Mouse (Mus musculus) liver, adult 2 months (tissue): ENCODE results near the gene Klk1b5. TPM values are rescaled to one million over a fixed set of nuclear protein-coding genes. Genes with fewer than 3 reads are reported as not detected.
A peak's percentile ranks its signal among the peaks of the same experiment; 100 is the strongest.
"Not testable (repeated sequence)": the region's sequence is repeated elsewhere in the genome, so short reads cannot be mapped to it uniquely, and the experiment has no call there.

Source experiments
- DNase-seq: peaks from one replicate; pipeline ENCODE4 v3.0.0-alpha.2; 2011; ENCODE audit warnings: low read depth, low spot score; ENCODE audit errors: extremely low read depth
- H3K27ac ChIP-seq: fragments of 200-500 bp; replicated peaks from 2 replicates; pipeline ENCODE4 v1.5.1; 2012; ENCODE audit warnings: low read depth, mild to moderate bottlenecking, control low read depth, inconsistent platforms, low read length; ENCODE audit not compliant: insufficient read depth
- H3K27me3 ChIP-seq: fragments of 200-500 bp; 2 replicates; pipeline ENCODE4 v1.6.1; 2012; ENCODE audit warnings: mild to moderate bottlenecking, moderate library complexity, low read length, inconsistent platforms; ENCODE audit not compliant: control insufficient read depth, insufficient read depth
- H3K36me3 ChIP-seq: fragments of 200-500 bp; 2 replicates; pipeline ENCODE4 v1.6.1; 2012; ENCODE audit warnings: low read length, inconsistent platforms; ENCODE audit not compliant: control insufficient read depth, insufficient read depth
- H3K4me1 ChIP-seq: fragments of 200-500 bp; 2 replicates; pipeline ENCODE4 v1.6.1; 2011; ENCODE audit warnings: low read length; ENCODE audit not compliant: control insufficient read depth, insufficient read depth
- H3K4me3 ChIP-seq: fragments of 200-500 bp; 2 replicates; pipeline ENCODE4 v1.5.1; 2011; ENCODE audit warnings: low read depth, mild to moderate bottlenecking, control low read depth, low read length, moderate library complexity; ENCODE audit not compliant: insufficient read depth
- H3K79me2 ChIP-seq: fragments of 200-500 bp; 2 replicates; pipeline ENCODE4 v1.6.1; 2012; ENCODE audit warnings: inconsistent platforms, mild to moderate bottlenecking, low read length, moderate library complexity; ENCODE audit not compliant: control insufficient read depth, insufficient read depth
- H3K9ac ChIP-seq: fragments of 200-500 bp; 2 replicates; pipeline ENCODE4 v1.6.1; 2012; ENCODE audit warnings: low read depth, mild to moderate bottlenecking, control low read depth, inconsistent platforms, low read length
- CTCF ChIP-seq: fragments of 200-500 bp; IDR thresholded peaks from 2 replicates; pipeline ENCODE4 v1.5.1; 2011; ENCODE audit warnings: low read depth, low read length, control low read depth
- POLR2A ChIP-seq: fragments of 200-500 bp; IDR thresholded peaks from 2 replicates; pipeline ENCODE4 v1.6.1; 2011; ENCODE audit warnings: low read length, control low read depth; ENCODE audit not compliant: insufficient read depth; ENCODE audit errors: extremely low read depth
- WGBS: fragments of 180-500 bp; shearing (Covaris S2); methylation state at CpG from one replicate; pipeline ENCODE4 v1.1.7; 2018; 5-methylcytosine and 5-hydroxymethylcytosine counted together
- polyA plus RNA-seq: library from polyadenylated mRNA; depleted of rRNA; stranded (reverse); fragments of >200 nt; gene quantifications from 2 replicates; pipeline ENCODE4 v1.2.3, GENCODE M21; 2012
- total RNA-seq: library from RNA; depleted of rRNA; stranded (reverse); fragments of >200 nt; gene quantifications from 2 replicates; pipeline ENCODE4 v1.2.3, GENCODE M21; 2014

Gene Klk1b5
- total and polyA plus RNA-seq, 2 experiments: 0.28 TPM; not detected in 1

- no peak overlapping the region for H3K9ac ChIP-seq
- H3K4me3 ChIP-seq: no peak overlapping the region
- DNase-seq: peak; percentile 73
- peaks cover 15% of the 10 kb centered on the region for H3K4me1 ChIP-seq
- no peaks in the 10 kb centered on the region for H3K79me2 ChIP-seq
- H3K36me3 ChIP-seq: no peaks in the 10 kb centered on the region
- 18% methylated on average over 3 of the region's 3 CpGs for WGBS
- H3K27ac ChIP-seq: peak overlapping the region; percentile 55
- TF ChIP-seq CTCF (no peak), POLR2A (no peak)
- H3K27me3 ChIP-seq: no peaks in the 10 kb centered on the region
Observed at GRCm38 (mm10) chr7:44208307-44208706, 7.4 kb upstream of the Klk1b5 start.

GRCm38 (mm10) chr7:44221601-44222000 is 5.9 kb downstream of the Klk1b5 start:
- not testable (repeated sequence) for H3K27me3 ChIP-seq, H3K9ac ChIP-seq, H3K79me2 ChIP-seq, H3K36me3 ChIP-seq, H3K4me1 ChIP-seq, H3K27ac ChIP-seq, DNase-seq, H3K4me3 ChIP-seq
- WGBS: 84% methylated on average over 9 of the region's 10 CpGs

DNA sequence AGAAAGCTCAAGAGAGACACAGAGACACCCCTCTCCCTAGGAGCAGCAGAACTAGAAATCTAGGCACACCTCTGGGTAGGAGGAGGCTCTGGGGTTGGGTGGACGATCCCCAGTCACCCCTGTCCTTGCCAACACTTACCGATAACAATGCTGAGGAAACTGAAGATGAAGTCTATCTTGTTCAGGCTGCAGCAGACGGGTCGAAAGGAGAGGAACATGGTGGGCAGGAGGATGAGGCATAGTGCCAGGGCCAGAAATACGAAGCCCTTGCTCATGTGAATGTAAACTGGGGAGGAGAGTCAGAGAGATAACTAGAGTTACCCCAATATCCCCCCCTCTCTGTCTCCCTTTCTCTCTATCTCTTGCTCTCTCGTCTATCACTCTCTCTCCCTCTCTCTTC is 6.6 kb downstream of the Klk1b5 start:
- H3K4me3 ChIP-seq, H3K79me2 ChIP-seq, H3K27me3 ChIP-seq, DNase-seq, H3K4me1 ChIP-seq, H3K27ac ChIP-seq, H3K9ac ChIP-seq, H3K36me3 ChIP-seq: not testable (repeated sequence)
- WGBS: 75% methylated on average over 6 of the region's 6 CpGs

DNA sequence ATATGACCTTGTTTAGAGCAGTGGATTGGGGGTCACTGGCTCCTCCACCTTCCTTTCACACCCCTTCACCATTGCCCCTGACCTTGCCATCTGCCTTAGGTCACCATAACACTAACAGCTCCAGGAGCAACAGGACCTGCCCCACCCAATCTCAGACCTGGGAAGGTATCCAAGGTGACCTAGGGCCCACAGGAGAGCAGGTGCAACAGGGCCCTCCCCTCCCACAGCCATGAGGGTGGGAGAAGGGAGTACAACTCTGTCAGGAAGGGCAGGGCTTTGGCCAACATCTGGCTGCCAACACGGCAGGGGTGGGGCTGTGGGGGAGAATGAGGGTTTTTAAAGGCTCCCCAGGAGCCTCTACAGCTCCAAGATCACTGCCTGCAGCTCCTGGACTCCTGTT is 9.3 kb downstream of the Klk1b5 start, which contains the start of gene Klk1:
Gene Klk1, plus strand, starts transcription at position 285 of the 400 bp plus-strand sequence.
- no peaks in the 10 kb centered on the region for H3K4me1 ChIP-seq
- WGBS: 50% methylated on average over 1 of the region's 1 CpGs

GRCm38 (mm10) chr7:44235909-44236308 is 20.2 kb downstream of the Klk1b5 start, which contains the start of gene Gm36864:
TSS of gene Gm36864 (plus strand) at chr7:44236177.
- WGBS: 58% methylated on average over 3 of the region's 3 CpGs
- H3K4me3 ChIP-seq: no peak within 1 kb of the TSS
- no peak for DNase-seq
- H3K9ac ChIP-seq: no peak within 1 kb of the TSS
- H3K27ac ChIP-seq: no peak within 1 kb of the TSS
- no peaks in the 10 kb centered on the region for H3K36me3 ChIP-seq
- peaks cover 1% of the 10 kb centered on the region; the same call in 1 of the 2 replicates for H3K4me1 ChIP-seq
- no peaks in the 10 kb centered on the region for H3K27me3 ChIP-seq
- H3K79me2 ChIP-seq: no peaks in the 10 kb centered on the region
- TF ChIP-seq CTCF (no peak), POLR2A (no peak)

More for the DNA sequence above, 9.3 kb downstream of the Klk1b5 start, which contains the start of gene Klk1:
- Histone ChIP-seq H3K27ac (no peak within 1 kb of the TSS), H3K27me3 (no peaks in the 10 kb centered on the region), H3K79me2 (no peaks in the 10 kb centered on the region), H3K4me3 (no peak within 1 kb of the TSS), H3K36me3 (no peaks in the 10 kb centered on the region), H3K9ac (no peak within 1 kb of the TSS)
- no peak for DNase-seq
- TF ChIP-seq CTCF: no peak
- no peak for TF ChIP-seq POLR2A

DNA sequence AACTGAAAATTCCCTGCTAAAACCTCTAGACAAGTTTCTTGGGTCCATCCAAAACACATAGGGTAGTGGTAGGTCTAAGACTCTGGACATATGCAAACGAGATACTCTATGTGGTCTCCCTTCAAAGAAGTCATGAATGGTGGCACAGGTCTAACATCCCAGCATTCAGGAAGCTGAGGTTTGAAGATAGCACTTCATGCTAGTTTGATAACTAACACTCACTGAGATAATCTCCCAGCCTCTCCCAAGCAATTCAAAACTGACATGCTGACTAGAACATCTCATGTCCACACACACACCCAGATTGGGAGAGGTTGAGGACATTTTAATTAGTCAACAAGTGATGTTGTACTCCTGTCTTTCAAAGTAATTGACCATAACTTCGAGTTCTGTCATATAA is 24.2 kb downstream of the Klk1b5 start:
- no peak for DNase-seq
- H3K27me3 ChIP-seq: no peaks in the 10 kb centered on the region
- WGBS: 67% methylated on average over 2 of the region's 2 CpGs
- no peak overlapping the region for H3K4me3 ChIP-seq
- H3K4me1 ChIP-seq: peaks cover 4% of the 10 kb centered on the region; the same call in 1 of the 2 replicates
- no peaks in the 10 kb centered on the region for H3K36me3 ChIP-seq
- TF ChIP-seq CTCF (no peak), POLR2A (no peak)
- no peak overlapping the region for H3K27ac ChIP-seq
- H3K9ac ChIP-seq: no peak overlapping the region
- no peaks in the 10 kb centered on the region for H3K79me2 ChIP-seq
